Mouse (Mus musculus) right cerebral cortex, adult 2 months (tissue): ENCODE measurements around the gene Ccdc6.

ENCODE experiments used
- DNase-seq, 2 experiments: peaks; one replicate each; pipeline ENCODE4 v3.0.0; 2021 to 2022; ENCODE audit warnings: low spot score in 2 of 2

Ccdc6 gene

GRCm38 (mm10) chr10:70168396-70168795, 71.5 kb downstream of the Ccdc6 start:
- DNase-seq: no peak

- peak; percentile 69 to 76 for DNase-seq
Measured at GRCm38 (mm10) chr10:70169044-70169443, 72.1 kb downstream of the Ccdc6 start.

- peak; percentile 51 to 58 for DNase-seq
Measured at GRCm38 (mm10) chr10:70173314-70173713, 76.4 kb downstream of the Ccdc6 start.

- DNase-seq: no peak
Measured at GRCm38 (mm10) chr10:70174494-70175190, 77.7 kb downstream of the Ccdc6 start.

- no peak for DNase-seq
Measured at GRCm38 (mm10) chr10:70180727-70181126, 83.8 kb downstream of the Ccdc6 start.

- no peak for DNase-seq
Measured at GRCm38 (mm10) chr10:70181279-70181972, 84.5 kb downstream of the Ccdc6 start.

GRCm38 (mm10) chr10:70183210-70184080, 86.5 kb downstream of the Ccdc6 start:
- no peak for DNase-seq

GRCm38 (mm10) chr10:70186136-70186535, 89.2 kb downstream of the Ccdc6 start:
- peak in 1 of 2 experiments; percentile 52 for DNase-seq

- no peak for DNase-seq
Measured at GRCm38 (mm10) chr10:70186586-70186985, 89.7 kb downstream of the Ccdc6 start.

- no peak for DNase-seq
Measured at GRCm38 (mm10) chr10:70189864-70190263, 92.9 kb downstream of the Ccdc6 start.

GRCm38 (mm10) chr10:70194283-70194682, 97.4 kb downstream of the Ccdc6 start:
- no peak for DNase-seq

GRCm38 (mm10) chr10:70195279-70195678, 98.4 kb downstream of the Ccdc6 start:
- no peak for DNase-seq

- DNase-seq: no peak
Measured at GRCm38 (mm10) chr10:70195786-70196185, 98.9 kb downstream of the Ccdc6 start.

GRCm38 (mm10) chr10:70196666-70197065, 99.7 kb downstream of the Ccdc6 start:
- DNase-seq: no peak

GRCm38 (mm10) chr10:70197601-70198000, 100.7 kb downstream of the Ccdc6 start:
- DNase-seq: no peak

GRCm38 (mm10) chr10:70198012-70198411, 101.1 kb downstream of the Ccdc6 start:
- DNase-seq: no peak

GRCm38 (mm10) chr10:70198951-70199463, 102.1 kb downstream of the Ccdc6 start:
- no peak for DNase-seq

- no peak for DNase-seq
Measured at GRCm38 (mm10) chr10:70199466-70200210, 102.7 kb downstream of the Ccdc6 start.

- no peak for DNase-seq
Measured at GRCm38 (mm10) chr10:70200889-70201500, 104.1 kb downstream of the Ccdc6 start.

GRCm38 (mm10) chr10:70204505-70205399, 107.8 kb downstream of the Ccdc6 start, which contains the start of gene Mrln:
Mrln (plus strand) TSS chr10:70204664.
- DNase-seq: no peak
